Mouse (Mus musculus) E14TG2a.4 (cell line): ENCODE data around the gene Prcd.
"Not testable (repeated sequence)": the region's sequence is repeated elsewhere in the genome, so short reads cannot be mapped to it uniquely, and the experiment has no call there.

Source experiments
- CTCF ChIP-seq: conservative IDR thresholded peaks from 2 replicates; pipeline ENCODE4 v1.5.1; 2014; ENCODE audit warnings: low read length
- NANOG ChIP-seq: IDR thresholded peaks from 2 replicates; pipeline ENCODE4 v1.6.1; 2014; ENCODE audit warnings: borderline replicate concordance, low read length, mixed read lengths
- POU5F1 ChIP-seq: IDR thresholded peaks from 2 replicates; pipeline ENCODE4 v1.6.1; 2014; ENCODE audit warnings: low read length, borderline replicate concordance

GRCm38 (mm10) chr11:116667012-116667411 lies 13.7 kb downstream of the Prcd start:
- not testable (repeated sequence) for TF ChIP-seq CTCF, POU5F1, NANOG
